In the genomic region with DNA sequence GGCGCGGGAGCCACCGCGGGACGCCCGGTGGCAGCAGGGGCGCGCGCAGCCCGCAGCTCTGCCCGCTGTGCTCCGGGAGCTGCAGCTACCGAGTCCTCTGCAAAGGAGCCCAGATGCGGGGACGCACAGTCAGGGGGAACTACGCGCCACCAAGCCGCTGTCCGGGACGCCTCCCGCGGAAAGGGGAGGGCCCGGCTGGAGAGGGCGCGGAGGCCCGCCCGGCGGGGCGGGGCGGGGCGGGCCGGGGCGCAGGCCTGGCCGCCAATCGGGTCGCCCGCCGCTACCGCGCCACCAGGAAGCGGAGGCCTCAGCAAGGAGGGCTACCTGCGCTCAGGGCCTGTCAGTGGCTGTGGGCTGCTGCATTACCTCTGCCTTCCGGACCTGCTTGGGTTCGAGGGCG, we compare ENCODE assay signal across 8 mouse cellular contexts.
DNase-seq lines count a peak whose midpoint lies in the region; ATAC-seq and TF ChIP-seq lines count a peak whose summit lies in the region.
"Not testable (repeated sequence)": the region's sequence is repeated elsewhere in the genome, so short reads cannot be mapped to it uniquely, and the experiment has no call there.

No protein-coding gene starts in this region.

- not testable (repeated sequence) for H3K27ac ChIP-seq in heart, adult 2 months; hindbrain, embryonic 14.5 days; intestine, postnatal 0 days (ENCODE audit: low read depth, low read length); stomach, embryonic 14.5 days (ENCODE audit: low read length)

- 0 out of 2 replicates have a peak overlapping the region, but pooled peaks have one; percentile 25 for H3K4me2 ChIP-seq in hindbrain, embryonic 14.5 days (replicated peaks)
- not testable (repeated sequence) for H3K4me2 ChIP-seq in intestine, postnatal 0 days (replicated peaks; ENCODE audit: low read depth); stomach, embryonic 14.5 days (replicated peaks; ENCODE audit: low read depth, low read length)

- peak; percentile 26 to 58 for DNase-seq in adrenal gland, adult (ENCODE audit: inconsistent age in 2 of 2, low spot score in 1 of 2)
- peak; percentile 6 for DNase-seq in adrenal gland, postnatal 25 days
- peak; percentile 6 to 15 for DNase-seq in heart, adult 2 months
- DNase-seq in hindbrain, embryonic 14.5 days (ENCODE audit: low spot score), result not testable (repeated sequence)
- DNase-seq in kidney, postnatal 4 days, result peak; percentile 1 to 17
- DNase-seq in lung, postnatal 10 days, result peak; percentile 1

- not testable (repeated sequence) for H3K9me3 ChIP-seq in hindbrain, embryonic 14.5 days (ENCODE audit: control insufficient read depth, low read length); intestine, postnatal 0 days (ENCODE audit: control insufficient read depth); stomach, embryonic 14.5 days (ENCODE audit: control insufficient read depth, low read depth, low read length)

- intact Hi-C loops in heart, adult 2 months (cut with DNase I), result not testable (repeated sequence)

- no CpG with 5 or more reads among the region's 45 CpGs for WGBS in heart, adult 2 months
- WGBS in hindbrain, embryonic 14.5 days, result no CpG with 5 or more reads among the region's 45 CpGs
- no CpG with 5 or more reads among the region's 45 CpGs for WGBS in intestine, postnatal 0 days
- 0% methylated on average over 7 of the region's 45 CpGs for WGBS in stomach, embryonic 14.5 days

- H3K36me3 ChIP-seq in heart, adult 2 months (ENCODE audit: control insufficient read depth, insufficient read depth, low read length); hindbrain, embryonic 14.5 days (replicated peaks; ENCODE audit: control insufficient read depth, insufficient read depth); intestine, postnatal 0 days (ENCODE audit: control insufficient read depth, insufficient read depth); stomach, embryonic 14.5 days (ENCODE audit: control insufficient read depth, insufficient read depth, low read length): not testable (repeated sequence)

- H3K4me3 ChIP-seq in heart, adult 2 months; hindbrain, embryonic 14.5 days (replicated peaks; ENCODE audit: low read length); intestine, postnatal 0 days (ENCODE audit: low read depth, low read length); stomach, embryonic 14.5 days (ENCODE audit: low read depth, low read length): not testable (repeated sequence)

- not testable (repeated sequence) for H3K4me1 ChIP-seq in heart, adult 2 months (ENCODE audit: control insufficient read depth, insufficient read depth, low read length); hindbrain, embryonic 14.5 days (replicated peaks; ENCODE audit: control insufficient read depth, insufficient read depth, low read length); intestine, postnatal 0 days (replicated peaks; ENCODE audit: control insufficient read depth, insufficient read depth, low read length); stomach, embryonic 14.5 days (ENCODE audit: control insufficient read depth, insufficient read depth, low read length)

- not testable (repeated sequence) for H3K9ac ChIP-seq in heart, adult 2 months (ENCODE audit: low read depth, low read length); hindbrain, embryonic 14.5 days; intestine, postnatal 0 days (ENCODE audit: low read depth, low read length); stomach, embryonic 14.5 days (replicated peaks; ENCODE audit: low read depth, low read length)

- TF ChIP-seq CTCF in heart, adult 2 months (IDR thresholded peaks at IDR 0.05); intestine, postnatal 0 days (IDR thresholded peaks at IDR 0.05; ENCODE audit: low read depth): not testable (repeated sequence)

- H3K79me2 ChIP-seq in heart, adult 2 months (replicated peaks; ENCODE audit: control insufficient read depth, insufficient read depth, low read length), result not testable (repeated sequence)

- H3K27me3 ChIP-seq in heart, adult 2 months (ENCODE audit: control insufficient read depth, insufficient read depth, low read length); hindbrain, embryonic 14.5 days (ENCODE audit: control insufficient read depth, insufficient read depth, low read length); intestine, postnatal 0 days (replicated peaks; ENCODE audit: control insufficient read depth, insufficient read depth, low read length); stomach, embryonic 14.5 days (ENCODE audit: control insufficient read depth, insufficient read depth, low read length): not testable (repeated sequence)

- ATAC-seq in hindbrain, embryonic 14.5 days (ENCODE audit: low FRiP score), result not testable (repeated sequence)
- ATAC-seq in intestine, postnatal 0 days, result peak; percentile 63; the same call in 1 of the 2 replicates
- ATAC-seq in stomach, embryonic 14.5 days (ENCODE audit: insufficient number of reproducible peaks, insufficient read depth, low FRiP score, low read depth), result 0 out of 2 replicates have a peak, but pooled peaks have one; percentile 58

- not testable (repeated sequence) for TF ChIP-seq POLR2A in heart, adult 2 months (IDR thresholded peaks at IDR 0.05; ENCODE audit: insufficient read depth, low read depth, low read length)

- TF ChIP-seq EP300 in heart, adult 2 months (IDR thresholded peaks at IDR 0.05; ENCODE audit: insufficient read depth, low read depth, low read length), result not testable (repeated sequence)
